8 mouse cellular contexts compared by ENCODE assay signal in the genomic region with DNA sequence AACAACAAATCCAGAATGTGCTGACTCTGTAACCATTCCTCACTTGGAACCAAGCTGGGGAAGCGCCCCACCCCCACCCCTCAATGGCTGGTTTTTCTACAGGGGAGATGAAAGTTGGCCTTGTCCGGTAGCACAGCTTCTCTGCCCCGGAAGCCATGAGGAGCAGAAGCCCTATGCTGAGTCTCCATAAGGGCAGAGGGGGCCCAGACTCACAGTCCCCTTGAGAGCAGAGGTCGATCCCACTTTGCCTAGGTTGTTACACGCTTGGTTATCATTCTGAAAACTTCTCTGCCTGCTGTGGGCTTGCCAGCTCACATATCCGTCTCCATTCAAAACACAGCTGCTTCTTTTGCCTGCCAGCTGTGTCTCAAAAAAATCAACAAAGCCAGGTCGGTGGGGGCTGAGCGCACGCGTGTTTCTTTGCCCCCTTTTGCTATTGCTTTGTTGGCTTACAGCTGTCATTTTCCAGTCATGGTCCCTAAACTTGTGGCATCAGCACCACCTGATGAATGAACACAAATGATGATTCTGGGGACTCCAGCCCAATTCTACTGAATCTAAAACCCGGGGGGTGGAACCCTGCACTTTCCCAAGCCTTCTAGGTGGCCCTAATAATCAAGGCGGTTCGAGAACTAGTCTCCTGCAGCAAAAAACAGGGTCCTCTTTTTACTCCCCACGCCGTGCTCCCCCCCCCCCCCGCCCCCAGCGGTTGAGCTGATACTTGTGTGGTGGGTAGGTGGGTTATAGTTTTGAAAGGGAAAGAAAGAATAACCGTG. TPM values are rescaled to one million over a fixed set of nuclear protein-coding genes. Genes with fewer than 3 reads are reported as not detected.
DNase-seq lines count a peak whose midpoint lies in the region; ATAC-seq and TF ChIP-seq lines count a peak whose summit lies in the region.

No protein-coding gene starts in this region.

- ATAC-seq in intestine, embryonic 15.5 days, result no peak
- ATAC-seq in intestine, postnatal 0 days, result no peak
- peak; percentile 47; the same call in 1 of the 2 replicates for ATAC-seq in hindbrain, embryonic 11.5 days (ENCODE audit: low FRiP score)
- 0 out of 2 replicates have a peak, but pooled peaks have one; percentile 46 for ATAC-seq in midbrain, embryonic 15.5 days (replicated peaks)

- TF ChIP-seq CTCF in intestine, postnatal 0 days (IDR thresholded peaks at IDR 0.05; ENCODE audit: low read depth), result no peak

- no peaks in the 10 kb centered on the region for H3K27me3 ChIP-seq in intestine, embryonic 15.5 days (replicated peaks)
- no peaks in the 10 kb centered on the region for H3K27me3 ChIP-seq in intestine, postnatal 0 days (replicated peaks; ENCODE audit: control insufficient read depth, insufficient read depth, low read length)
- no peaks in the 10 kb centered on the region for H3K27me3 ChIP-seq in hindbrain, embryonic 11.5 days (ENCODE audit: control insufficient read depth, insufficient read depth, low read length)
- no peaks in the 10 kb centered on the region for H3K27me3 ChIP-seq in midbrain, embryonic 15.5 days (replicated peaks)

- no peak overlapping the region for H3K9ac ChIP-seq in intestine, embryonic 15.5 days
- no peak overlapping the region for H3K9ac ChIP-seq in intestine, postnatal 0 days (ENCODE audit: low read depth, low read length)
- no peak overlapping the region for H3K9ac ChIP-seq in hindbrain, embryonic 11.5 days (ENCODE audit: low read depth, low read length)
- H3K9ac ChIP-seq in midbrain, embryonic 15.5 days, result no peak overlapping the region

- H3K9me3 ChIP-seq in intestine, embryonic 15.5 days, result no peaks in the 10 kb centered on the region
- no peaks in the 10 kb centered on the region for H3K9me3 ChIP-seq in intestine, postnatal 0 days (ENCODE audit: control insufficient read depth)
- no peaks in the 10 kb centered on the region for H3K9me3 ChIP-seq in hindbrain, embryonic 11.5 days (ENCODE audit: control insufficient read depth, low read length)
- H3K9me3 ChIP-seq in midbrain, embryonic 15.5 days, result no peaks in the 10 kb centered on the region

- WGBS in intestine, embryonic 15.5 days, result 23% methylated on average over 18 of the region's 18 CpGs
- 36% methylated on average over 17 of the region's 18 CpGs for WGBS in intestine, postnatal 0 days
- WGBS in hindbrain, embryonic 11.5 days, result 8% methylated on average over 17 of the region's 18 CpGs
- 7% methylated on average over 18 of the region's 18 CpGs for WGBS in midbrain, embryonic 15.5 days

- H3K4me3 ChIP-seq in intestine, embryonic 15.5 days (replicated peaks), result no peak overlapping the region
- H3K4me3 ChIP-seq in intestine, postnatal 0 days (ENCODE audit: low read depth, low read length), result no peak overlapping the region
- H3K4me3 ChIP-seq in hindbrain, embryonic 11.5 days (ENCODE audit: low read depth, low read length), result no peak overlapping the region
- H3K4me3 ChIP-seq in midbrain, embryonic 15.5 days, result no peak overlapping the region

- H3K4me1 ChIP-seq in intestine, embryonic 15.5 days (replicated peaks), result no peaks in the 10 kb centered on the region
- no peaks in the 10 kb centered on the region for H3K4me1 ChIP-seq in intestine, postnatal 0 days (replicated peaks; ENCODE audit: control insufficient read depth, insufficient read depth, low read length)
- H3K4me1 ChIP-seq in hindbrain, embryonic 11.5 days (replicated peaks; ENCODE audit: control insufficient read depth, insufficient read depth, low read length), result peaks cover 6% of the 10 kb centered on the region; the same call in 1 of the 2 replicates
- peaks cover 13% of the 10 kb centered on the region for H3K4me1 ChIP-seq in midbrain, embryonic 15.5 days

- DNase-seq in embryo, embryonic 10 days (ENCODE audit: low spot score), result peak; percentile 40
- peak; percentile 35 for DNase-seq in hindbrain, embryonic 11.5 days (ENCODE audit: low spot score)
- no peak for DNase-seq in urinary bladder, postnatal 14 days (ENCODE audit: low spot score)
- no peak for DNase-seq in left cerebral cortex, postnatal 14 days (ENCODE audit: low spot score in 2 of 2)
- no peak for DNase-seq in c-Kit-positive CD71-positive TER-119-positive erythroid progenitor cells, embryonic 14.5 days (ENCODE audit: low spot score)

- H3K4me2 ChIP-seq in intestine, embryonic 15.5 days (replicated peaks), result 0 out of 2 replicates have a peak overlapping the region, but pooled peaks have one; percentile 0
- H3K4me2 ChIP-seq in intestine, postnatal 0 days (replicated peaks; ENCODE audit: low read depth), result no peak overlapping the region
- peak overlapping the region; percentile 11; the same call in 1 of the 2 replicates for H3K4me2 ChIP-seq in hindbrain, embryonic 11.5 days (replicated peaks; ENCODE audit: low read depth, low read length)
- H3K4me2 ChIP-seq in midbrain, embryonic 15.5 days, result peak overlapping the region; percentile 34

- intact Hi-C loops in left cerebral cortex, postnatal 14 days (cut with DNase I), result no loop called here

- no peaks in the 10 kb centered on the region for H3K36me3 ChIP-seq in intestine, embryonic 15.5 days
- no peaks in the 10 kb centered on the region for H3K36me3 ChIP-seq in intestine, postnatal 0 days (ENCODE audit: control insufficient read depth, insufficient read depth)
- no peaks in the 10 kb centered on the region for H3K36me3 ChIP-seq in hindbrain, embryonic 11.5 days (ENCODE audit: control insufficient read depth, insufficient read depth, low read length)
- no peaks in the 10 kb centered on the region for H3K36me3 ChIP-seq in midbrain, embryonic 15.5 days (replicated peaks)

- H3K27ac ChIP-seq in intestine, embryonic 15.5 days, result no peak overlapping the region
- H3K27ac ChIP-seq in intestine, postnatal 0 days (ENCODE audit: low read depth, low read length), result no peak overlapping the region
- no peak overlapping the region for H3K27ac ChIP-seq in hindbrain, embryonic 11.5 days (ENCODE audit: low read depth, low read length)
- 0 out of 2 replicates have a peak overlapping the region, but pooled peaks have one; percentile 2 for H3K27ac ChIP-seq in midbrain, embryonic 15.5 days

RNA-seq across cellular contexts. Expression of a gene that starts 28.1 kb away (rescaled TPM):
- polyA plus RNA-seq in intestine, embryonic 15.5 days (2015; fragmentation: Nextera tagmentation; extraction: Ambion mirVana), result 1.3 and 2.3 TPM in 2 replicates
- polyA plus RNA-seq in intestine, postnatal 0 days (2015; fragmentation: Nextera tagmentation; extraction: Ambion mirVana), result 1.5 and 1.9 TPM in 2 replicates
- polyA plus RNA-seq in hindbrain, embryonic 11.5 days (2014; fragmentation: Nextera tagmentation; extraction: Ambion mirVana), result 0.15 TPM in 1 of 2 replicates, not detected in the other
- 1.7 and 2.5 TPM in 2 replicates for polyA plus RNA-seq in midbrain, embryonic 15.5 days (2015; fragmentation: Nextera tagmentation; extraction: Ambion mirVana)
- total RNA-seq in left cerebral cortex, postnatal 14 days (2021), result 1 to 10 TPM; 5.5 to 7.4 TPM

RNA-seq across cellular contexts. Expression of a gene that starts 46.1 kb away (rescaled TPM):
- 0.54 and 0.71 TPM in 2 replicates for polyA plus RNA-seq in intestine, embryonic 15.5 days (2015; fragmentation: Nextera tagmentation; extraction: Ambion mirVana)
- 0.72 and 0.76 TPM in 2 replicates for polyA plus RNA-seq in intestine, postnatal 0 days (2015; fragmentation: Nextera tagmentation; extraction: Ambion mirVana)
- 0.40 and 0.59 TPM in 2 replicates for polyA plus RNA-seq in hindbrain, embryonic 11.5 days (2014; fragmentation: Nextera tagmentation; extraction: Ambion mirVana)
- 11.2 and 11.6 TPM in 2 replicates for polyA plus RNA-seq in midbrain, embryonic 15.5 days (2015; fragmentation: Nextera tagmentation; extraction: Ambion mirVana)
- 10 to 100 TPM; 11.1 to 13.9 TPM for total RNA-seq in left cerebral cortex, postnatal 14 days (2021)

Comparison
In these comparisons a context has a peak if more than half of its experiments do, and no peak if none do; other contexts are left out.
1. ATAC-seq: peak in hindbrain, embryonic 11.5 days (single experiment) and midbrain, embryonic 15.5 days (single experiment); none in intestine, embryonic 15.5 days (single experiment) and intestine, postnatal 0 days (single experiment).
2. DNase-seq: peak in embryo, embryonic 10 days (single experiment) and hindbrain, embryonic 11.5 days (single experiment); none in urinary bladder, postnatal 14 days (single experiment), left cerebral cortex, postnatal 14 days (0 of 2) and c-Kit-positive CD71-positive TER-119-positive erythroid progenitor cells, embryonic 14.5 days (single experiment).